ENCODE assay signal across 24 mouse cellular contexts in the genomic region with DNA sequence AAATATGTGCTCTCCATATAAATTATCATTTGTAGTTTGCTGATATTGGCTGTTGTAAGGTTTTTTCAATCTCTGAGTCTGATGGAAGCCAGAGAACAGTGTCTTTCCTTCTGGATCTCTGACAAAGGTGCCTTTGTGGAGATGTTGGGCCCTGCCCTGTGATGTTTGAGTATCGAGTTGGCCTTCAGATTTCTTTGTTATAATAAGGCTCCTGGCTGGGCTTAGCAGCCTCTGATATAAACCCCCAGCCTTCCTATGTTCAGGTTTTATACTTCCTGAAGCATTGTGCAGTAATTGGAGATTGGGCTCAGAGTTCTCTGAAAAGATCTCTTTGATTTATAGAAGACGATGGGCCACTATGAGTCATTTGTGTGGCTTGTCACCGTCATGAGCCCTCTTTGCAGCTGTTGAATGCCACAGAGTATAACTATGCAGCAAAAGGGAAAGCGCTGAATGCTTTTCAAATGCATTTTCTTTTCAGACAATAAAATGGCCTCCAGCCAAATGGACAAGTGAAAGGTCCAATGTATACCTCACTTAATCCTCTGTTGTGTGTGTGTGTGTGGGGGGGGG. TPM values are rescaled to one million over a fixed set of nuclear protein-coding genes. Genes with fewer than 3 reads are reported as not detected.
DNase-seq lines count a peak whose midpoint lies in the region; ATAC-seq lines count a peak whose summit lies in the region.
"Had no signal": no experiment of that assay in that cellular context is flagged by ENCODE, and none has a peak within 500 bp of the region (broad histone marks: within the 10 kb centered on the region; RNA-seq: fewer than 3 reads in every experiment).

No protein-coding gene starts in this region.

- no peak overlapping the region for H3K4me2 ChIP-seq in forebrain, embryonic 14.5 days (ENCODE audit: low read length)
- H3K4me2 ChIP-seq in forebrain, embryonic 16.5 days (ENCODE audit: low read length), result no peak overlapping the region
- no peak overlapping the region for H3K4me2 ChIP-seq in stomach, embryonic 15.5 days
- H3K4me2 ChIP-seq: embryonic facial prominence, embryonic 13.5 days; hindbrain, embryonic 15.5 days; midbrain, embryonic 11.5 days; neural tube, embryonic 13.5 days had no signal

- peak; percentile 28 for DNase-seq in forebrain, embryonic 14.5 days (ENCODE audit: low spot score)
- DNase-seq in CD4-positive helper T cell, adult 2 months (ENCODE audit: low read depth, low spot score), result peak; percentile 49
- no peak for DNase-seq in lung, postnatal 10 days
- no peak for DNase-seq in left cerebral cortex, postnatal 36 days (ENCODE audit: low spot score in 2 of 2)
- no peak for DNase-seq in heart, embryonic 10.5 days (ENCODE audit: low spot score)
- DNase-seq: adrenal gland, adult 2 months; B cell, adult 2 months; cerebellum, adult 18-20 months; cerebellum, postnatal 14 days; kidney, adult 9 months; kidney, postnatal 14 days; liver, postnatal 0 days; right cerebral cortex, adult 18-20 months had no signal

- no peak overlapping the region for H3K27ac ChIP-seq in forebrain, embryonic 14.5 days (ENCODE audit: low read depth, low read length)
- H3K27ac ChIP-seq in forebrain, embryonic 16.5 days (ENCODE audit: low read length), result no peak overlapping the region
- peak overlapping the region; percentile 70 for H3K27ac ChIP-seq in stomach, embryonic 15.5 days
- no peak overlapping the region for H3K27ac ChIP-seq in heart, embryonic 10.5 days
- H3K27ac ChIP-seq: embryonic facial prominence, embryonic 13.5 days; hindbrain, embryonic 15.5 days; neural tube, embryonic 13.5 days had no signal

- ATAC-seq in forebrain, embryonic 14.5 days, result no peak; the same call in 1 of the 2 replicates
- ATAC-seq in forebrain, embryonic 16.5 days, result no peak
- ATAC-seq in activated CD4-positive, CD25-positive, alpha-beta regulatory T cell, adult 4 months, result peak; percentile 74
- peak; percentile 75 for ATAC-seq in stomach, embryonic 15.5 days (ENCODE audit: insufficient read depth, low FRiP score, low read depth)
- ATAC-seq: intestine, embryonic 16.5 days; lung, postnatal 0 days had no signal

- WGBS in forebrain, embryonic 14.5 days, result 6% methylated on average over 4 of the region's 4 CpGs
- WGBS in forebrain, embryonic 16.5 days, result 6% methylated on average over 4 of the region's 4 CpGs
- 52% methylated on average over 4 of the region's 4 CpGs for WGBS in stomach, embryonic 15.5 days
- WGBS in heart, embryonic 10.5 days, result 63% methylated on average over 4 of the region's 4 CpGs

- no peak overlapping the region for H3K9ac ChIP-seq in forebrain, embryonic 14.5 days (ENCODE audit: low read length)
- H3K9ac ChIP-seq in forebrain, embryonic 16.5 days (replicated peaks; ENCODE audit: low read depth, low read length), result no peak overlapping the region
- no peak overlapping the region for H3K9ac ChIP-seq in stomach, embryonic 15.5 days
- H3K9ac ChIP-seq: embryonic facial prominence, embryonic 13.5 days; hindbrain, embryonic 15.5 days; liver, postnatal 0 days; neural tube, embryonic 13.5 days had no signal

- H3K9me3 ChIP-seq in forebrain, embryonic 14.5 days (replicated peaks; ENCODE audit: control insufficient read depth, low read length), result no peaks in the 10 kb centered on the region
- H3K9me3 ChIP-seq in forebrain, embryonic 16.5 days (ENCODE audit: control insufficient read depth, low read length), result no peaks in the 10 kb centered on the region
- H3K9me3 ChIP-seq in stomach, embryonic 15.5 days, result no peaks in the 10 kb centered on the region
- H3K9me3 ChIP-seq in heart, embryonic 10.5 days, result no peaks in the 10 kb centered on the region
- H3K9me3 ChIP-seq: embryonic facial prominence, embryonic 13.5 days; hindbrain, embryonic 15.5 days; neural tube, embryonic 13.5 days had no signal

- intact Hi-C loops in left cerebral cortex, postnatal 36 days (cut with DNase I), result no loop called here

- H3K4me3 ChIP-seq in forebrain, embryonic 14.5 days (ENCODE audit: low read depth, low read length), result no peak overlapping the region
- no peak overlapping the region for H3K4me3 ChIP-seq in forebrain, embryonic 16.5 days (replicated peaks; ENCODE audit: low read length)
- H3K4me3 ChIP-seq in stomach, embryonic 15.5 days (replicated peaks), result no peak overlapping the region
- H3K4me3 ChIP-seq in heart, embryonic 10.5 days, result no peak overlapping the region
- H3K4me3 ChIP-seq: embryonic facial prominence, embryonic 13.5 days; hindbrain, embryonic 15.5 days; neural tube, embryonic 13.5 days had no signal

- H3K4me1 ChIP-seq in forebrain, embryonic 14.5 days (ENCODE audit: control insufficient read depth, insufficient read depth, low read length), result no peaks in the 10 kb centered on the region
- H3K4me1 ChIP-seq in forebrain, embryonic 16.5 days (replicated peaks; ENCODE audit: control insufficient read depth, insufficient read depth, low read length), result no peaks in the 10 kb centered on the region
- H3K4me1 ChIP-seq in stomach, embryonic 15.5 days, result no peaks in the 10 kb centered on the region
- H3K4me1 ChIP-seq in heart, embryonic 10.5 days, result no peaks in the 10 kb centered on the region
- H3K4me1 ChIP-seq: embryonic facial prominence, embryonic 13.5 days; hindbrain, embryonic 15.5 days; neural tube, embryonic 13.5 days had no signal

- H3K36me3 ChIP-seq in forebrain, embryonic 14.5 days (ENCODE audit: control insufficient read depth, insufficient read depth, low read length), result no peaks in the 10 kb centered on the region
- H3K36me3 ChIP-seq in forebrain, embryonic 16.5 days (ENCODE audit: control insufficient read depth, insufficient read depth), result no peaks in the 10 kb centered on the region
- H3K36me3 ChIP-seq in stomach, embryonic 15.5 days, result no peaks in the 10 kb centered on the region
- H3K36me3 ChIP-seq in heart, embryonic 10.5 days, result no peaks in the 10 kb centered on the region
- H3K36me3 ChIP-seq: embryonic facial prominence, embryonic 13.5 days; hindbrain, embryonic 15.5 days; neural tube, embryonic 13.5 days had no signal

- H3K27me3 ChIP-seq in forebrain, embryonic 14.5 days (replicated peaks; ENCODE audit: control insufficient read depth, insufficient read depth, low read length), result no peaks in the 10 kb centered on the region
- H3K27me3 ChIP-seq in forebrain, embryonic 16.5 days (replicated peaks; ENCODE audit: control insufficient read depth, insufficient read depth, low read length), result no peaks in the 10 kb centered on the region
- no peaks in the 10 kb centered on the region for H3K27me3 ChIP-seq in stomach, embryonic 15.5 days (replicated peaks)
- H3K27me3 ChIP-seq in heart, embryonic 10.5 days (ENCODE audit: insufficient read depth, poor library complexity, severe bottlenecking), result no peaks in the 10 kb centered on the region; the same call in 1 of the 2 replicates
- H3K27me3 ChIP-seq: embryonic facial prominence, embryonic 13.5 days; hindbrain, embryonic 15.5 days; Patski had no signal

RNA-seq across cellular contexts. Expression of a gene that starts 45.8 kb away (rescaled TPM):
- 1.8 and 2.9 TPM in 2 replicates for polyA plus RNA-seq in forebrain, embryonic 14.5 days (2014; fragmentation: Nextera tagmentation; extraction: Ambion mirVana)
- polyA plus RNA-seq in forebrain, embryonic 16.5 days (2015; fragmentation: Nextera tagmentation; extraction: Ambion mirVana), result 1.8 and 1.9 TPM in 2 replicates
- polyA plus RNA-seq in activated CD4-positive, CD25-positive, alpha-beta regulatory T cell, adult 4 months (2017; shearing (Covaris generic)), result 1 to 10 TPM in 1 of 2 experiments, under 1 TPM in 1; 0.25 to 2.0 TPM
- polyA plus RNA-seq in stomach, embryonic 15.5 days (2015; fragmentation: Nextera tagmentation; extraction: Ambion mirVana), result 74.5 and 81.4 TPM in 2 replicates
- 10 to 100 TPM in 1 of 2 experiments, 1 to 10 TPM in 1; 3.6 to 10.9 TPM for total RNA-seq in left cerebral cortex, postnatal 36 days (2021)
- 17.7 and 43.1 TPM in 2 replicates for polyA plus RNA-seq in heart, embryonic 10.5 days (2016; fragmentation: Nextera tagmentation; extraction: Ambion mirVana)
- total RNA-seq: hematopoietic stem cell, adult 5-6 weeks had no signal

Comparison
In these comparisons a context has a peak if more than half of its experiments do, and no peak if none do; other contexts are left out.
1. ATAC-seq: peak in activated CD4-positive, CD25-positive, alpha-beta regulatory T cell, adult 4 months (single experiment) and stomach, embryonic 15.5 days (single experiment); none in forebrain, embryonic 14.5 days (single experiment) and forebrain, embryonic 16.5 days (single experiment).
2. DNase-seq: peak in forebrain, embryonic 14.5 days (single experiment) and CD4-positive helper T cell, adult 2 months (single experiment); none in lung, postnatal 10 days (single experiment), left cerebral cortex, postnatal 36 days (0 of 2) and heart, embryonic 10.5 days (single experiment).